Comparison of ENCODE assay signal across 17 mouse cellular contexts in genomic region chr5:150263656-150264055, GRCm38 (mm10).
DNase-seq lines count a peak whose midpoint lies in the region; ATAC-seq and TF ChIP-seq lines count a peak whose summit lies in the region.
"Had no signal": no experiment of that assay in that cellular context is flagged by ENCODE, and none has a peak within 500 bp of the region (broad histone marks: within the 10 kb centered on the region; RNA-seq: fewer than 3 reads in every experiment).

No protein-coding gene starts in this region.

- peak overlapping the region; percentile 23; the same call in 1 of the 2 replicates for H3K4me2 ChIP-seq in heart, embryonic 12.5 days
- H3K4me2 ChIP-seq: forebrain, embryonic 13.5 days; liver, embryonic 11.5 days; lung, embryonic 15.5 days had no signal

- peak overlapping the region; percentile 69; the same call in 1 of the 2 replicates for H3K27ac ChIP-seq in heart, embryonic 10.5 days
- H3K27ac ChIP-seq in layer of hippocampus, adult 2 months: peak overlapping the region; percentile 99; the same call in 1 of the 2 replicates
- H3K27ac ChIP-seq in cortical plate, adult 2 months (ENCODE audit: insufficient read depth, low read length): no peak overlapping the region
- H3K27ac ChIP-seq in heart, embryonic 12.5 days (ENCODE audit: poor library complexity, severe bottlenecking): peak overlapping the region; percentile 24; the same call in 1 of the 2 replicates
- H3K27ac ChIP-seq: forebrain, embryonic 13.5 days; lung, embryonic 15.5 days; midbrain, embryonic 13.5 days had no signal

- no peak for TF ChIP-seq CTCF in layer of hippocampus, adult 2 months (conservative IDR thresholded peaks at IDR 0.05)
- TF ChIP-seq CTCF in cortical plate, adult 2 months (IDR thresholded peaks at IDR 0.05; ENCODE audit: extremely low read depth, insufficient read depth, low read length): no peak

- no peak for ATAC-seq in heart, embryonic 12.5 days (ENCODE audit: insufficient number of reproducible peaks, low FRiP score)
- ATAC-seq: forebrain, embryonic 13.5 days; intestine, embryonic 15.5 days; midbrain, embryonic 13.5 days had no signal

- no peak for TF ChIP-seq POLR2A in cortical plate, adult 2 months (IDR thresholded peaks at IDR 0.05; ENCODE audit: extremely low read depth, insufficient read depth, low read length)

- intact Hi-C loops in heart, postnatal 36 days (cut with DNase I): no loop called here

- H3K36me3 ChIP-seq in heart, embryonic 10.5 days: peaks cover 5% of the 10 kb centered on the region; the same call in 1 of the 2 replicates
- H3K36me3 ChIP-seq in heart, embryonic 12.5 days: peaks cover 4% of the 10 kb centered on the region
- H3K36me3 ChIP-seq: intestine, embryonic 15.5 days; lung, embryonic 15.5 days had no signal

- no peak overlapping the region for H3K4me3 ChIP-seq in heart, embryonic 10.5 days
- H3K4me3 ChIP-seq in layer of hippocampus, adult 2 months: no peak overlapping the region; the same call in 1 of the 2 replicates
- peak overlapping the region; percentile 84; the same call in 1 of the 2 replicates for H3K4me3 ChIP-seq in cortical plate, adult 2 months (ENCODE audit: insufficient read depth, low read length)
- no peak overlapping the region for H3K4me3 ChIP-seq in heart, embryonic 12.5 days
- H3K4me3 ChIP-seq: forebrain, embryonic 13.5 days; intestine, embryonic 15.5 days; lung, embryonic 15.5 days; midbrain, embryonic 13.5 days; myocyte had no signal

- peaks cover 5% of the 10 kb centered on the region; the same call in 1 of the 2 replicates for H3K9me3 ChIP-seq in heart, embryonic 10.5 days
- peaks cover 5% of the 10 kb centered on the region for H3K9me3 ChIP-seq in heart, embryonic 12.5 days (replicated peaks)
- H3K9me3 ChIP-seq: intestine, embryonic 15.5 days; lung, embryonic 15.5 days had no signal

- no peaks in the 10 kb centered on the region for H3K27me3 ChIP-seq in heart, embryonic 10.5 days (ENCODE audit: insufficient read depth, poor library complexity, severe bottlenecking)
- no peaks in the 10 kb centered on the region for H3K27me3 ChIP-seq in heart, embryonic 12.5 days (replicated peaks)
- H3K27me3 ChIP-seq: forebrain, embryonic 13.5 days; intestine, embryonic 15.5 days; lung, embryonic 15.5 days; midbrain, embryonic 13.5 days had no signal

- DNase-seq in heart, embryonic 10.5 days (ENCODE audit: low spot score): no peak
- DNase-seq in heart, postnatal 36 days: no peak
- no peak for DNase-seq in layer of hippocampus, adult 2 months (ENCODE audit: low spot score in 2 of 2)
- no peak for DNase-seq in layer of hippocampus, adult 18-20 months (ENCODE audit: low spot score in 2 of 2)
- no peak for DNase-seq in MN1 (ENCODE audit: low spot score)
- DNase-seq: adrenal gland, adult 8-10 months; layer of hippocampus, postnatal 36 days; right cerebral cortex, postnatal 25 days; thymus, postnatal 36 days had no signal

- peaks cover 21% of the 10 kb centered on the region for H3K4me1 ChIP-seq in heart, embryonic 10.5 days
- peaks cover 6% of the 10 kb centered on the region; the same call in 1 of the 2 replicates for H3K4me1 ChIP-seq in cortical plate, adult 2 months (ENCODE audit: control insufficient read depth, insufficient read depth, low read length)
- H3K4me1 ChIP-seq in heart, embryonic 12.5 days (replicated peaks): peaks cover 35% of the 10 kb centered on the region

- H3K9ac ChIP-seq in heart, embryonic 12.5 days: no peak overlapping the region
- H3K9ac ChIP-seq: forebrain, embryonic 13.5 days; intestine, embryonic 15.5 days; lung, embryonic 15.5 days; midbrain, embryonic 13.5 days had no signal

- 75% methylated on average over 6 of the region's 6 CpGs for WGBS in heart, embryonic 10.5 days
- 68% methylated on average over 6 of the region's 6 CpGs for WGBS in heart, embryonic 12.5 days
